Mouse (Mus musculus) left cerebral cortex, postnatal 14 days (tissue): ENCODE measurements around the gene Gstt4. TPM values are rescaled to one million over a fixed set of nuclear protein-coding genes. Genes with fewer than 3 reads are reported as not detected.
"Not testable (repeated sequence)": the region's sequence is repeated elsewhere in the genome, so short reads cannot be mapped to it uniquely, and the experiment has no call there.

Source experiments
- DNase-seq, 2 experiments: peaks; one replicate each; pipeline ENCODE4 v3.0.0; 2021 to 2022; ENCODE audit warnings: low spot score in 2 of 2, mixed read lengths in 1 of 2
- intact Hi-C: fragments of 180-260 bp; cut with DNase I; formaldehyde crosslinking; loops from one replicate; pipeline ENCODE4 v1.15.1; 2025
- total RNA-seq, 2 experiments: library from RNA; stranded (reverse); gene quantifications; 2 replicates each; pipeline ENCODE4 v1.2.3; 2021

Gene Gstt4
- total RNA-seq, 2 experiments from 2014 or later: not detected

DNA sequence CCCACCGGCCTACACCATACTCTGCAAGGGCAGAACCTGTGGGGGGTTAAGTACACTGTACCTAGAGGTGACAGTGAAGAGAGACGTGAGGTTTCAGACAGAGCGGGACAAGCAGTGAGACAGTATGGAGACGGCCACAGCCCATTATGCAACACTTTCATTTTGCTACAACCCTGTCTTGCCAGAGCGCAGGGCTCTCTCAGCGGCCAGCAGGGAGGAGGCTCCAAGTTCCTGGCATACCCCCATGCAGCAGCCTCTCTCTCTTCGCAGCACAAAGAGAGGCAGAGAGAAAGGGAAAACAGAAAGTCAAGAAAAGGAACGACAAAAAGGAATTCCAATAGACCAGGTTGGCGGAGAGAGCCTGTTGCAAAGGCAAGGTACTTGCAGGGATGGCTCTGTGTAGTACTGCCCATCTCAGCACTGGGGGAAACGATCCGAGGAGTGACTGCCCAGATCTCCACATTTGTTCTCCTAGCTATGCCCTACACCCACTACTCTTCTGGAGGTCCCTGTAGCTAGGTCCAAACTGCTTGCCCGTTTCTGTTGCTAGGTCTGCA, 24.6 kb downstream of the Gstt4 start:
- intact Hi-C loops: no loop called here
- peak in 1 of 2 experiments; percentile 26 for DNase-seq

DNA sequence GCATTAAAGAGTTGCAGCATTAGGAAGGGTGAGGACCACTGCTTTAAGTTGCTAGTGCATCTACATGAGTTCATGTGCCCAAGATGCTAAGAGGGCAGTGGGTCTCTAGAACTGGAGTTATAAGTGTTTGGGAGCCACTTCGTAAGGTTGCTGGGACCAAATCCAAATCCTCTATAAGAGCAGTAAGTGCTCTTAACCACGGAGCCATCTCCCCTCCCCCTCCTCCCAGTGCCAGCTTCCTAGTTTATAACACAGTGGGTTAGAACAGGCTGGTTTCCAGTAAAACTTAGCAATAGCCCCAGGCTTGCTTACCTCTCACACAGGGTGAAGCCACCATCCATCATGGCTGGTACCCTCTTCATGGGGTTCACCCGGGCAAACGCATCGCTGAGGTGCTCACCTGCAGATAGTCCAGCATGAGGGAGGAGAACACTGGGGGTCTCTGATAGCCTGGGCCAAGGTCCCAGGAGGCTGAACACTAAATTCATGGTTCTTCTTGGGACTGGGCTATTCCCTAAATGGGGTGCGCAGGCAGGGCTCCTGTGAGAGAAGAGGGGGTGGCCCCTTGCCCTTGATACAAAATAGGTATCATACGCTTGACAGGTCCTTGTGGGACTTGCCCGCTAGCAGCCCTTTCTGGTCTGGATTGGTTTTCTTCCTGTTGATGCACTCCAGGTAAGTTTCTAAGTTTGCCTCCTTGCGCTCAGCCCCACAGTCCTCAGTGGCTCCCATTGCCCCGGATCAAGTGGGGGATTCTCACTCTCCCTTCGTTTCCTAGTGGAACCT, 25.4 kb downstream of the Gstt4 start:
- DNase-seq: no peak
- intact Hi-C loops: no loop called here

DNA sequence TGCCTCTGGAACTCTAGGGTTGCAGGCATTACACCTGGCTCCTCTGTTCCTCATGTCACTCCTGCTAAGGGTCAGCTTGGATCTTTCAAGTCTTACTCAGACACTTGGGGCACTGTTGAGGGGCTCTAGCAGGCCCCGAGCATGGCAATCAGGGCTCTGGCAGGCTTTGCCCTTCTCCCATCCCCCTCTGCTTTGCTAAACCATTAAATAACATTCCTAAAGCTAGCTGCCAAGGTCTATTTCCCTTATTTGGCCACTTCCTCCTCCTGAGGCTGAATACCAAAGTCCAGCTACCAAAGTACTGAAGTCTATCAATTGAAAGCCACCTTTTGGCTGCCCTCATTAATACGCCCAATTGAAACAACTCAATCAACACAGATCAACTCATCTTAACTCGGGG, 27.5 kb downstream of the Gstt4 start:
- DNase-seq: no peak
- intact Hi-C loops: no loop called here

DNA sequence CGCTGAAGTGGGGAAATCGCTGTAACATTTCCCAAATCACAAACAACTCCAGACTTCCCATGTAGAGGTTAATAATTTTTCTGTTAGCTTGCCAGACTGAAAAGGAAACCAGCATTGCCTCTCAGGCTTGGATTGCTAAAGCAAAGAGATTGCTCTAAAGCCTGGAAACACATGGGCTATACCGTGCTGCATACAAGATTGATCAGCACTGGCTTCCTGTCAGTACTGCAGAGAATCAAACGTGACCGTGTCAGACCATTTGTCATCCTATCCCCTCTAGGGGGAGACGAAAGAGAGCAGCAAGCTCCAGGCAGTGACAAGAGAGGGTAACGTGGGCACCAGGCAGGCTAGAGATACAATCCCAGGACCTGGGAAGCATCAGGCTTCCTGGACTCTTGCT, 31.6 kb downstream of the Gstt4 start:
- intact Hi-C loops: no loop called here

DNA sequence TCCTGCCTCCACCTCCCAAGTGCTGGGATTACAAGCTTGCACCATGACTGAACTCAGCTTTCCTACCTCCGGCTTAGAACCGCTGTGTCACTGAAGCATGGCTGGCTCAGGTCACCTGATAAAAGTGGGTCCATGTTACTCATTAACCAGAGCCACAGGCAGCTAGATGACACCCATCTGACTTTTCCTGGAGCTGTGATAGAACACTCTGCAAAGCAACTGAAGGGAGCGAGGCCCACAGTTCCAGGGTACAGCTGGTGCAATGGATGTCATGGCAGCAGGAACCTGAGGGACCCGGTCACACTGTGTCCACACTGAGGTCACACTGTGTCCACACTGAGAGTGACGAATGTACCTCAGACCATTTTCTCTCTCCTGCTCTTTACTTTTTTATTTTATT, 32.5 kb downstream of the Gstt4 start:
- intact Hi-C loops: no loop called here
- DNase-seq: no peak

More for the DNA sequence above, 31.6 kb downstream of the Gstt4 start:
- DNase-seq: no peak

DNA sequence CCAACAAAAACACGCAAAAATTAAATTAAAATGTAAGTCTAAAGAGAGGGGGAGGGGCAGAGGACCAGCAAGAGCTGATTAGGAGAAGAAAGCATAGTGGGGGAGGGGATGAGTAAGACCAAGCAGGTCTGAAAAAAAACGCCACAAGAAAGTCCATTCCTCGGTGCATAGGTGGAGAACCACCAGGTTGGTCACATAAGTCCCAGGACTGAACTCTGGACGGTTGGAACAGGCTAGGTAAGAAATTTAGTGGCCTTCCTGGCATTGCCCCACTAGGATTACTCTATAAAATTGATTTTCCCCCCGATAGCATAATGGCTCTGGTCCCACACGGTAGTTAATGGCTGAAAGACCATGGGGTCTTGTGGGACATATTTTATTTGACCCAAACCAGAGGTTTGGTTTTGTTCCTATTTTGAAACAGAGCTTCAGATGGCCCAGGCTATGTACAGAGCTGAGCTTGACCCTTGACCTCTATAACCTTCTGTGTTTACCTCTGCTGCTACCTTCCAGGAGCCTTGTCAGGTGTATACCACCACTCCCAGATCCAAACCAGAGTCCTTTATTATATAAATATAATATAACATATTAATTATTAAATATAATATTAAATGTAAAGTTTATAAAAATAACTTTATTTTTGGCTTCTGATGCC, 33.1 kb downstream of the Gstt4 start:
- intact Hi-C loops: no loop called here
- no peak for DNase-seq

DNA sequence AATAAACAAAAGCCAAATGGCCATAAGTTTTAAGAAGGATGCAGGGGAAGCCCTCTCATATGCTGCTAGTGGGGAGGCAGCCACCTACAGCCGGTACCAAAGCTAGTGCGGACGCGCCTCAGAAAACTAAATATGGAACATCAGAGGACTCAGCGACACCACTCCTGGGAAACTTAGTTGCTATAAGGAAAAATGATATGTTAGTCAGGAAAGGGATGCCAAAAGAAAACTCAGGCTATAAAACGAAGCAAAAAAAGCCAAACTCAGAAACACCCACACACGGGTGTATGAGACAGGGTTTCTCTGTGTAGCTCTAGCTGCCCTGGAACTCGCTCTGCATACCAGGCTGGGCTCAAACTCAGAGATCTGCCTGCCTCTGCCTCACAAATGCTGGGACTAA, 34.1 kb downstream of the Gstt4 start:
- peak in 1 of 2 experiments; percentile 30 for DNase-seq
- intact Hi-C loops: no loop called here

DNA sequence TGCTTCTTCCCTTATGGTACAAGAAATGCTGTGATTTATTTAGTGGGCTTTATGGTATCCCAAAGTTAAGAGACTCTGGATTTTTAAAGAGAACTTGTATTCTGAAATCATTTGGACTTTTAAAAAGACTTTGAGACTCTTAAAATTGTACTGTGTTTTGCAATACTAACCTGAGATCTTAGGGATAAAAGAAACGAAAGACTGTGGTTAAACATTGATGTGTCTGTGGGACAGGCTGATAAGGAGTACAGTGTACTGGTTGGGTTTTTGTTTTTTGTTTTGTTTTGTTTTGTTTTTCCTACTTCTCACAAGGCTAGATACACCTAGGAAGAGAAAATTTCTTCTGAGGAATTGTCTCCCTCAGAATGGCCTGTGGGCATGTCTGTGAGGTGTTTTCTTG, 36.9 kb downstream of the Gstt4 start:
- DNase-seq: no peak

DNA sequence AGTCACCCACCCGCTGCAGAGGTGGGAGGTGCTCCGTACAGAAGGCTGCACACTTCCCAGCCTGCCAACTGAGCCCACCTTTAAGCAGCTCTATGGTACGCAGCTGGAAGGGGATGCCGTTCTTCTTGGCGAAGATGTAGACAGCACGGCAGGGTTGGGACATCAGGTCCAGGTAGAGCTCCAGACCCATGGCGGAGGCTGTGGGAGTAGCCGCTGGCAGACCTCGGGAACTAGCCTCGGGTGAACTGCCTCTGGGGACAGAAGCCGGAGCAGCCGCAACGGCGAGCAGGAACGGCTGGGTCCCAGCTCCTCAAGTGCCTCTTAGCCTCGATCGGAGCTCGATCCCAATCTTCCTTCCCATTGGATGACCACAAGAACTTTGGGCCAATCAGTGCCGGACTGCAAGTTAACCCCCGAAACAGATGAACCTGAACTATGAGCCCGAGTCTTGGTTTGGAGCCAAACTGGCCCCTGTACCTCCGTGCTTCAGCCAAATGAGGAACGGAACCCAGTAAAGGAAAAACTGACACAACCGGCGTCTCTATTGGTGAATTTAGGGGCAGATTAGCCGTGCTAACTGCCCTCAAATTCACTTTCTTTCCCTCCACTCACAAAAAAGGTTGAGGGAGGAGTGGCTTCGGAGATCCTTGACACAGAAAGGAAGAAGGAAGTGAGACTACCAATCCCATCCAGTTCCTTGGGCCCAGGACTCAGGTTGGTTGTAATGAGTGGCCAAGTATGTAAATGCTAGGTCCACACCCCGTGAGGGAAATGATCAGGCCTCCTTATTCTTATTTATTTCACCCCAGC, 41.4 kb downstream of the Gstt4 start, which contains the start of the genes Gm20441 and Gstt3:
TSS of gene Gm20441 (minus strand) at position 186 of the 810 bp plus-strand sequence.
TSS of gene Gstt3 (minus strand) at position 646 of the 810 bp plus-strand sequence.
- DNase-seq: no peak
- intact Hi-C loops: no loop called here

More for the DNA sequence above, 36.9 kb downstream of the Gstt4 start:
- intact Hi-C loops: no loop called here

DNA sequence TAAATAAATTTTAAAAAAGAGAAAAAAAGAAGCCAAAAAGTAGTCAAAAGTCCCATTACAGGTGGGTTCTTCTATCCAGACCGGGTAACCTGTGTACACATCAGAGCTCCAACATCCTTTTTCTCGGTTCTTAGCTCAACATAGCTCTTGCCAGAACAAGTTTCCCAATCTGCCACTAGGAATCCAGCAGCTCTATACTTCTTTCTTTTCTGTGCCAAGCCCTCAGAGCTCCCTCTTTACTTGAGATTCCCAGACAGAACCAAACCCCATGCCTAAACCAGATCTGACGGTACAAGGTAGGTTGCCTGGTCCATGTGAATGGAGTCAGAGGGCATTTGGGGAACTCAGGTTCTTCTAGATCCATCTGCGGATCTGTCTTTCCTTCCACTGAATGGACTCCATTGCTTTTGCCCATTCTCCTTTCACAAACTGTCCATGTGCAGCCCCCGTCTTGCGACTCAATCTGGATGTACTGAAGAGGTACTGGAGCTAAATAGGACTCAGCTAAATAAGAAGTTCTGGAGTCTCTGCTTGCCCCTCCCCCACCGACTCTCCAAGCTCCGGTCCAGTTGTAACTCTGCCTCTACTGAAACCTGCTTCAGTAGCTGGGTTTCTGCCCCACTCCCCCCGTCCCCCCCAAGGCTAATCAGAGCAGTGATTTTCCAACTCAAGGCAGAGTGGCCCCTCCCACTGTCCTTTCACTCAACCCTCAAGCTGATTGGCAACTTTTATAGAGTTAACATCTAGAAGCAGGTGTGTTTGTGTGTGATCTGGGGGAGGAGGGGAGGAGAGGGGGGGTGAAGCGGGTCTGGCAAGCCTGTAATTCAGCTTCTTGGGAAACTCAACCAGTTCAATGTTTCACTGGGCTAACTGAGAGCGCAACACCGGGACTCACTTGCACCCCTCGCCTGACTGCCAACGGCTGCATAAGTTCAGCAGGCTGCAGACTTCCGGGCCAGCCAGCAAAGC, 42.9 kb downstream of the Gstt4 start:
- intact Hi-C loops: no loop called here
- no peak for DNase-seq

DNA sequence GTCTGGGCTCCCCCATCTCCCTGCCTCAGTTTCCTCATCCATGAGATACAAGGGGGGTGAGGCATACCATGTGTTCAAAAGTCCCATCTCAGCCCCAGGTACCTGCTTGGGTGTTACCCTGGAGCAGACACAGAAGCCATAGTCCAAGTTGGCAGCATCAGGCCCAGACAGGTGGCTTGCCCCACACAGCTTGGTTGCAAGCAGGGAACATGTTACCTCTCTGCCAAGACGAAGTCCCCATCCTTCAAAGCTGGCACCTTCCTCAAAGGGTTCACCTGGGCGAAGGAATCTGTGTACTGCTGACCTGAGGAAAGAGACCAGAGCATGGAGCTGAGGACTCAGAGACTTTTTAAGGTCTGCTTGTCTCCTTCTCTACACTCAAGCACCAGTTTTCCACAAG, 44.5 kb downstream of the Gstt4 start:
- DNase-seq: no peak
- intact Hi-C loops: no loop called here

DNA sequence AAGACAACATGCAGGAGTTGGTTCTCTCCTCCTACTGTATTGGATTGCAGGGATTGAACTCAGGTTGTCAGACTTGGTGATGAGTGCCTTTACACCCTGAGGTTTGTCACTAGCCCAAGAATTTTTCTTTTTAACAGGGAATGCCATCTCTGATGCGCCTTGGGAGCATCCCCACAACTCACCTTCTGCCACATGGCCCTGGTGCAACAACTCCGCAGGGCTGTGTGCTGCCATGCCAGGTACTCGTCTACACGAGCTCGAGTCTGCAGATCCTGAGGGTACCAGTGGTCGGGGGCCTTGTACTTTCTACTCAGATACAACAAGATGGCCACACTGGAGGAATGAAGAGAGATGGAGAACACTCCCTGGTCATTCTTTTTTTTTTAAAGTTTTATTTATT, 45.8 kb downstream of the Gstt4 start:
- DNase-seq: no peak
- intact Hi-C loops: no loop called here

DNA sequence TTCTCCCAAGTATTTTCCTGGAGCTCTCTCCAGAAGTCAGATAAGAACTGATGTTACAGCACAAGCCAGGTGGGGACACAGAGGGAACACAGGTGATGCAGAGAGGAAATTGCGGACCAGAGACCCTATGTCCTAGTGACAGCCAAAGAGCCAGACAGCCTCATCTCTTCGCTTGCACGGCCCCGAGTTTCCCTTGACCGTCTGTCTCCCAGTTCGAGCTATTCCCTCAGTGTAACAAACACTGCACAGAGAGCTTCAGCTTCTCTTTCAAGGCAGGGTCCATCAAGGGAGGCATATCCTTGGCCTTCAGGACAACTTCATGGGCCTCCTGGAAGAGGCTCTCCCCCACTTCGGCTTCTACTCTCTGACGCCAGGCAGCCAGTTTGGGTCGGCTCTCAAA, 47.8 kb downstream of the Gstt4 start:
- intact Hi-C loops: loop anchor here (5.0 kb wide), 1 partner anchor 63 kb away; the partner anchor contains the start of gene Gstt2
- no peak for DNase-seq

DNA sequence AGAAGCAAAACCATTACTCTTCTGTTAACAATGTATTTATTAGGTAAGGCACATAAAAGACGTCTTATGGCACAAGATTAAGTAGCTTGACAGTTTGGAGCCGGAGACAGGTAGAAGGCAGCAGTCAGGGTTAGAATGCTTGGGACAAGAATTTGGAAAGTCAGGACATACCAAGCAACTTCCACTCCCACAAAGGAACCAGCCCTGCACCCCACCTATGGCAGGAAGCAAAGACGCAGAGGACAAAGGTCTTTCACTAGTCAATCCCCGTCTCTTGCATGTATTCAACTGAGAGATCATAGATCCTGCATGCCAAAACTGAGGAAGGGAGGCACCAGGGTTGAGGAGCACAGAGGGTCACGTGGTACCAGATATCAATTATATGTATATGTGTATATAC, 48.2 kb downstream of the Gstt4 start:
- intact Hi-C loops: loop anchor here (5.0 kb wide), 1 partner anchor 63 kb away; the partner anchor contains the start of gene Gstt2
- DNase-seq: no peak

DNA sequence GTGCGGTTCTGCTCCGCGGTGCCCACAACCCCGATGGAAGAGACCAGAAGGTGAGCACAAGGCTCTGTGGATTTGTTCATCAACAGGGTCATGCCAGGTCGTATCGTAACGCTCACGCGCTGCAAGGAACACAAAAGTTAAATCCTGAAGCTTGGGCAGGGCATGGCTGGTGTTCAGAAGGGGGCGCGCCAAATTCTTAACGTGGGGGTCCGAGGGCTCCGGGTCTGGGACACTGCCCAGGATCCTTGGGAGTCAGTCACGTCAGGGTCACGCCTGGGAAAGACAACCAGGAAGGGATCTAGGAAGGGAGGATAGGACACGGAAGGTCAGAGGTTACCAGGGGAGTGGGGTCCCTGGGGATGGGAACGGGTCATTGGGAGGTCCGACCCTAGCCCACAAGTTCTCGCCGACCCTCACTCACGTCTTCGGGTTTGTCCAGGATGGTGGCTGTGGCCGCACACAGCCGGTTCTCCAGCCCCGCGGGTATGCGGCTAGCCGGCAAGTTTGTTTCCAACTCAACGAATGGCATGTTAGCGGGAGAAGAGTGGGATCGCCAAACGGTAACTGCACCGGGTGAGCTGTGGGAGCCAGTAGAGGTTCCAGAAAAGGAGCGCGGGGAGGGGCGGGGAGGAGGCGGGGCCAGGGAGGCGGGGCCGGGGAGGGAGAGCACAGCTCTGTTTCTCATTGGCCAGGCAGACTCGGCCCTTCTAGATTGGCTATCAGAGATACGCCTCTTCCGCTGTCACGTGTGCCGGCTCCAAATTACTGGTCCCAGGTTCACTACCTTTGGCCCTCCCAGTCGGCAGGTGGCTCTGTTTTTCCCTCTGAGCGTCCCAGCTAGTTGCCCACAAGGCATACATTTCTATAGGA, 49.3 kb downstream of the Gstt4 start, which contains the start of gene Ddt:
TSS of gene Ddt (minus strand) at position 620 of the 870 bp plus-strand sequence.
- intact Hi-C loops: loop anchor here (5.0 kb wide), 1 partner anchor 64 kb away; the partner anchor contains the start of gene Gstt2
- peak; percentile 87 to 90 for DNase-seq

DNA sequence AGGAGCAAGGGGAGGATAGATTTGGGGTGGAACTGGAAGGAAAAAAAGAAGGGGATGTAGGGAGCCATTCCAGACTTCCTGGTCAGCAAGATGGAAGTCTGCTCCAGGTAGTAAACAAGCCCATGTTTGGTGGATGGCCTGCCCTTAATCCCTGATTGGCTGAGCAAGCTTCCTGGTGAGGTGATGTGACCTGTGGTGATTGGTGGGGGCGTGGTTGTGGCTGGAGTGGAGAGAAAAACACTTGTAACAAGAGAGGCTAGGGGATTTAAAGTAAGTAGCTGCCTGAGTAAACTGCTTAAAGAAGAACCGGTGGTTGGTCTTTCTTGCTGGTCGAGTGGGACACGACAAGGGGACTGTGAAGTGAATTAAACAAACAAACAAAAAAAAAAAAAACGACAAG, 54.6 kb downstream of the Gstt4 start:
- intact Hi-C loops, DNase-seq: not testable (repeated sequence)

DNA sequence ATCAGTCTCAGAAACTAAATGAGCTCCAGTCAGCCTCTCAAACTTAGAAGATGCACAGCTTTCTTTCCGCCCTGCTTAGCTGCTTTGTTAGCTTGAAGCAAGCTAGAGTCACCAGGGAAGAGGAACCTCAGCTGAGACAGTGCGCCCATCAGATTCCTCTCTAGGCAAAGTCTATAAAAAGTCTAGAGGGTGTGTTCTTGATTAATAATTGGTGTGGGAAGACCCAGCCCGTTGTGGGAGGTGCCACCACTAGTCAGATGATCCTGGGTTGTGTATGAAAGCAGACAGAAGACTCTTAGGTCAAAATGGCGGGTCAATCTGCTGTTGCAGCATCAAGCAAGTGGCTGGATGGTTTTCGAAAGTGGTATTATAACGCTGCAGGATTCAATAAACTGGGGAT, 55.5 kb downstream of the Gstt4 start:
- DNase-seq: no peak
- intact Hi-C loops: no loop called here
